Mouse (Mus musculus): ENCODE measurements around the gene Mgst2.
A peak's percentile ranks its signal among the peaks of the same experiment; 100 is the strongest.

Gene Mgst2

DNA sequence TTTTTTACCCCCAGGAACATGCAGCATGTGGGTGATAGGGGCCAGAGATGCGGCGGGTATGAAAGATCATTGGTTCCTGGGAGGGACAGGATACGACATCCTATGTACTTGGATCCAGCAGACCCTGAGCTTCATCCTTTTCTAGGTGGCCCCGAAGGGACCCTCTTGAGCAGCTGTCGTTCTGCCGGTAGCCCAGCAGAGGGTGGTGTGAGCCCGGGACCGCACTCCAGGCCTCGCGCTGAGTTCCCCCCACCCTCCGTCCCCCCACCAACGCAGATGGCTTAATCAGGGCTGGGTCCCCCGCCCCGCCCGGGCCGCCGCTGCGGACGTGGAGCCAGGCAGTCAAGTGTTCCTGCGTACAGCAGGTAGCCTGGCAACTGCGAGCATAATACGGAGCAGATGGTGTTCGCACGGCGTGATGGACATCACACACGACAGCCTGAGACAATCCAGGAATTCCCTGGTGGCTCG lies 41.2 kb downstream of the Mgst2 start:
- DNase-seq (ENCODE audit: low read depth, low spot score), result peak; percentile 66

DNA sequence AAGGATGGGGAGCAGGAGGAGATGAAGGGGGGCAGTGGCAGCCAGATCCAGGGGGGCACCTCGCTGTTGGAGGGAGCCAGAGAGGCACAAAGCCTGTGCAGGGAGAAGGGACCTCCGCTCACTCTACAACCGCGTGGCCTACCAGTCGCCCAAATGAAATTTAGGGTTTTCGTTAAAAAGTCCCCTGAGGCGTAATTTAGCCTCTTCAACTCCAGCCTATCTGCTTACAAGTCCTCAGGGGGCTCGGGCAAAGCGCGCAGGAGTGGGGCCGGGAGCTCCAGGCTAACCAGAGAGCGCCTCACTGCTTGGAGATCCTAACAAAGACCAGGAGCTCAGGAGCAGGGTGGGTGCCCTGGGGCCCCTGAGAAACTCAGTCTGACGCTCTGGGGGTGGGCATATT lies 41.8 kb downstream of the Mgst2 start:
- DNase-seq (ENCODE audit: low read depth, low spot score), result no peak

DNA sequence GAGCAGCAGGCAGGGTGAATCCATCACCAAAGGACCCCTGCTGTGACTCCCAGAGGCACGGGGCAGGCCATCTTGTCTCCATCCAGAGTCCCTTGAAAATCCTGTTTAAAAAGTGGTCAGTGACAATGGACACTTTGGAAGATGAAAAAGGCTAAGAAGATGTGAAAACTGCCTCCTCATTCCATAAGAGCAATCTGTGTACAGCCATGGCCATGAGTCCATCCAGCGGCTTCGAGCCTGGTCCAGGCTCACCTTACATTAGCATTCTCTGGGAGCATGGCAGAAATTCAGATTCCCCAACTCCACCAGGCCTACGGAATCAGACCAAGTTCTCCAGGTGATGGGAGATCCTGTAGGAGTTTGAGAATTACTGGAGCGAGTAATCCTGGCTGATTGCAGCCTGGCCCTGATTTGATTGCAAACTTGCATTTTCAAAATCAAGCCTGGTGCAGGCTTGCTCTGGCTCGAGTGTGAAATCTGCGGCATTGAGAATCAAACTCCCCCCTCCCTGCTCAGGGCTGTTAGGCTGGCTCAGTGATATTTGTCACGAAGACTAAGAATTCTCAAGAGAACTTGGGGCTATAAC lies 42.6 kb downstream of the Mgst2 start:
- DNase-seq (ENCODE audit: low read depth, low spot score), result no peak

DNA sequence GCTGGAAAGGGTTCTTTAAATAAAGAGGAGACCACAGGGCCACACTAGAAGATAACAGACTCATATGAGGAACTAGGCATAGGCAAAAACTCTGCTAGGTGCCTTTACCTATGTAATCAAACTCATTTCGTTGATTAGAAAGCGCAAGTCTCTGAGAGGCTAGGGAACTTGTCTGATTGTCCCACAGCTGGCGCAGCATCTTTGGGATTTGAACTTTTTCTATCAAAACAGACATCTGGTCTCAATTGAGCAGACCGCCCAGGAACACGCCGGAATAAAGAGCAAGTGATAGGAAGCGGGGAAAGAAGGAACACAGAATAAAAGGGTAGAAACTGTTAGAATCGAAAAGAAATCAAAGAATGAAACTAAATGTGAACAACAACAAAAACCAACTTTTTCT lies 43.3 kb downstream of the Mgst2 start:
- DNase-seq (ENCODE audit: low read depth, low spot score), result no peak

DNA sequence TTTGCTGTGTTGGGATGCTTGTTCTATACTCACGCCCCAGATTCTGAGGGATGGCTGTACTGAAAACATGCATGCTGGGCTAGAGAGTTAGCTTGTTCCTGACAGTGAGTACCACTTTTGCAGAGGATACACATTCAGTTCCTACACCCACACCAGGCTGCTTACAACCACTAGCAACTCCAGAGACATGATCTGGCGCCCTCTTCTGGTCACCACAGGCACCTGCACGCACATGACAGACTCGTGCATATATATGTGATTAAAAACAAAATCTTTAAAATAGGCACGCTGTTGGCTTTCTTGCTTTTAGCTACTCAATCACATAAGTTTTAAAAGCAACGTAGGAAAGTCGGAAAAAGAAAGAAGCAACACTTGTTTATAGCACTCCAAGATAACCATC lies 45.1 kb downstream of the Mgst2 start:
- DNase-seq (ENCODE audit: low read depth, low spot score), result peak; percentile 61

DNA sequence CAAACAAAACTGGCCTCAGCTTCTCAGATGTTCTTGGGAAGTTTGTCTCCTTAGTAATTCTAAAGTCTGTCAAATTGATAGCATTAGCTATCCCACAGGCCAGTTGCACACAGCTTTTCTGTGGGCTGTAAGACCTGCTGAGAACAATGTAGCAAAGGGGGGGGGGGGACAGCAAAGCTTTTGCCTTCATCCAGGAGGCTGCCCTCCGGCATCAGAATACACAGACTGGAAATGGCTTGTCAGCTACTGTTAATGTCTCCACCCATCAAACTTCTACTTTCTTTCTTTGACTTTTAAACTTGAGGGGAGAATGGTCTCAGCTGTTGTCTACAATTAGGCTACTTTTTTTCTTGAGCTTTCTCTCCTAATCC lies 48.2 kb downstream of the Mgst2 start:
- DNase-seq (ENCODE audit: low read depth, low spot score), result no peak

DNA sequence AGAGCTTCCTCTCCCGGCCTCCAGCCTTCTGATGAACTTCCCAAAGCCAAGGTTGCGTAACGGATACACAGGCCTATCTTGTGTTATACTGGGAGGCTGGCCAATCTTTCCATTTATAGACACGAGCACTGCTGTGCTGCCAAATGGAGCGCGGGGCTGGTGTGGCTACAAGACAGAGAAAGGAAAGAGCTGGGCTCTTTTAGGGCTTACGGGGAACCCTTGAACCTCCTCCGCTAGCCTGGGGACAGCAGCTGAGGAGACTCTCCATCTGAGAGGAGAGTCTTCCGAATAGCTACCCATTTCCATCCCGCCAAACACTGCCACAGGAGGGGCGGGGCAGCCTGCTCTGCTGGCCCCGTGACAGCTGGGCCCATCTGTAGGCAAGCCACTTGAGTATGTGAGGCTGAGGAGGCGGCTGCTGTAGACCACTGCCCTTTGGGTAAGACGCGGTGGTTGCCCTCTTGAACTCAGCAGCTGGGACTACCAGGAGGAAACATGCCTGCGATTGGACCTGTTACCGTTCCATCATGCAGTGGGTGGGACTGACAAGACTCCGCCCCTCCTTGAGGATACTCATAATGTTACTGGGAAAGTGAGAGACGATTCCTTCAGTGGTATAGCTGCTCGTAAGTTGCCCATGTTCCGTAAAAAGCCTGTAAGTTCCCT lies 48.7 kb downstream of the Mgst2 start:
- DNase-seq (ENCODE audit: low read depth, low spot score), result peak; percentile 67

DNA sequence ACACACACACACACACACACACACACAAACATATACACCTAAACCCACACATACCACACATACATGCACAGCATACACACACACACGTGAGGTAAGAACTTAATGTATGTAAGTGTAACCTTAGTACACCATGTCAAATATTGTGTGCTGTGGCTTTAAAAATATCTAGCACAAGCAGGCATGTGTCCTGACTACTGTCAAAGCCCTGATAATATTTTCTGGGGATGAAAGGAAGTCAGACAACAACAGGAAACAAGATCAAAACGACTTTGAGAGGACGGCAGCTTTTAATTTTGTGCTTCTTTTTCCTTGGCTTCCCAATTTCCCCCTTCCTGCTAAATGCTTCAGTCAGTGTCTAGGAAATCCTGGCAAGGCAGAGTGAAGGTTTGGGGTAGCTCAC lies 52.2 kb downstream of the Mgst2 start:
- DNase-seq (ENCODE audit: low read depth, low spot score), result no peak

DNA sequence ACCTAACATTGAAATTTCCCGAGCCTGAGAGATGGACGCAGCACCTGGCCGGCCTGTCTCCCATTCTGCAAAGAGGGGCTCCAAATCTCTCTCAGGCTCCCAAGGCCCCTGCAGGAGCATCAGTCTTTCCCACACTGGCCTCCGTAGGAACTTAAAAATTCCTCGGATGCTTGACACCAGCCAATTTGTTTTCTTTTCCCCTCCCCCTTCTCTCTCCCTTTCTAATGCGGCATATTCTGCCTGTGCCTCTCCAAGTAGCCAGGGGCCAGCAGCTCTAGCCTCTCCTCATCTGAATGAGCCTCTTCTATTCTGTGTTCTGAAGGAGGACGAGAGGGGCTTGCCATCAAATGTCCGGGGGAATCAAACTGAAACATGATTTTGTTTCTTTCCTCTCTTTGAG lies 53.1 kb downstream of the Mgst2 start:
- no peak for DNase-seq (ENCODE audit: low read depth, low spot score)

DNA sequence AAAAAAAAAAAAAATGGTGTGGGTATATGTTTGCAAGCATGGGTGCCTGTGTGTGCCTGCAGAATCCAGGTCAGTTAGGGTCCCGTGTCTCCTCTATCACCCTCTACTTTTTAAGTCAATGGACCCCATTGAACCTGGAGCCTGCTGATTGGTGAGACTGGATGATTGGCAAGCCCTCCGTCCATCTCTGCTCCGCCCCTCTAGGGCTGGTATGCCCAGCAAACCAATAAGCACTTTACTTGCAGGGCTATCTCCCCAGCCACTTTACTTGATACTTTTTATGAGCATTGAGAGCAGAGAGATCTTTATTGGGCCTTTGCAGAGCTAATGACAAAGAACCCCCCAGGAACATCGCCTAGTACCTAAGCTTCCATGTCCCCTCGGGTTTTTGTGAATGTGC lies 54.3 kb downstream of the Mgst2 start:
- DNase-seq (ENCODE audit: low read depth, low spot score), result no peak

DNA sequence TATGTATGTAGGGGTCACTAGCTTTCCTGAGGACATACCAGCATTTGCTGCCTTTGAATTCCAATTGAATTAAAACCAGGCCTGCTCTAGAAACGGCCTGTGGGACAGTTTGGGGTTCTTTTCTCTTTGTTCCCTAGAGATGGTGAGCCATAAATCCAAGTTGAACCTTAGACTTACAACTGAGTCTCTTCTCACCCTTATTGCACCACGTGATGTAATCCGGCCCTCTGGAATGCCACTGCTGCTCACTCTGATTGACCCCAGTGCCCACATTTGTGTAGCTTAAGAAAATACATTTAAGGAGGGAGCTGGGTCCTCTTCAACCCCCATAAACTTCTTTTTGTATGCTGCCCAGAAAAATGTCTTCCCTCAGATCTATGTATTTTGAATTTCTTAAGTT lies 57.3 kb downstream of the Mgst2 start:
- DNase-seq (ENCODE audit: low read depth, low spot score), result no peak

DNA sequence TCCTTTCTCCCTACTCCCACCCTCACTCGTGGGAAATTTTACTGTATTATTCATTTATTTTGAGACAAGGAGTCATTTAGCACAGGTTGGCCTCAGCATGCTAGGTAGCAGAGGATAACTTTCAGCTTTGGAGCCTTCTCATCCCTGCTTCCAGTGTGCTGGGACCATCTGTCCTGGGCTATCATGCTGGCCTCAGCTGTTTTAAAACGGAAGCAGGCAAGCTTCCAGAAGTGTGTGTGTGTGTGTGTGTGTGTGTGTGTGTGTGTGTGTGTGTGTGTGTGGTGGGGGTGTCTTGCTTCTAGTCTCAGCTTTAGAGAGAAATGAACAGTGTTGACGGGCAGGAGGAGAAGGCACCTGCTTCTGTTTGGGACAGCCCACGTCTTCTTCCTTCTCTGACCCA lies 57.7 kb downstream of the Mgst2 start:
- no peak for DNase-seq (ENCODE audit: low read depth, low spot score)

DNA sequence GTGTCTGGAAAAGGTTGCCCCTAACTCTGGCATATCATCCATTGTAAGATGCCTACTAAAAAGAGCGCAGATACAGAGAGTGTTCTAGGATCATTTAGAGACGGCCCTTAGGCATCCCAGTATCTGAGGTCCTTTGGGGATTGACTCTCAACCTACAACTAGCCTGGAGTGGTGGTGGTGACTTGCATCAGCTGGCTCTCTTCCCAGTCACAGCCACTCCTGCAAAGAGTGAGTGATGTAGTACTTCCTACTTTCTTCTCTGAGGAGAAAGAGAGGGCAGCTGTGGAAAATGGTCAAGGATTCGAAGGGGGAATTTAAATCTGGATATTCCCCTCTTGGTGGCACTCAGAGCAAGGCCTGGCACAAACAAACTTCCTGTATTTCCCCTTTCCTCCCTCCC lies 59.2 kb downstream of the Mgst2 start:
- no peak for DNase-seq (ENCODE audit: low read depth, low spot score)

DNA sequence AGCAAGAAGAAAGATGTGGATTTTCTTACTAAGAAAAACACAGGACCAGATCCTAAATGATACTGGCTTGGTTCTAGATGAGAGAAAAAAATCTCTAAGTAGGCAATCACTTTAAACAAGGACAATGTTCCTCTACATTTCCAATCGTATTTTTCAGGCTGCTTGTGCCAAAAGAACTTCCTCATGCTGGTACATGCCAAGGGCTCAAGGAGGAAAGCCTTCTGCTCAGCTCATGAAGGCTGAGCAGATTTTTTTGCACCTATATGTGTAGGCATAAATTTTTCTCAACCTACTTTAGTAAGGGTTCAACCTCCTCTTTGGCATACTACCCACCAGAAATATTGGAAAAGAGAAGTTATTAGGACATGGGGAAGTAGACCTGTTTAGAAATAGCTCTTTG lies 59.8 kb downstream of the Mgst2 start:
- DNase-seq (ENCODE audit: low read depth, low spot score), result no peak

DNA sequence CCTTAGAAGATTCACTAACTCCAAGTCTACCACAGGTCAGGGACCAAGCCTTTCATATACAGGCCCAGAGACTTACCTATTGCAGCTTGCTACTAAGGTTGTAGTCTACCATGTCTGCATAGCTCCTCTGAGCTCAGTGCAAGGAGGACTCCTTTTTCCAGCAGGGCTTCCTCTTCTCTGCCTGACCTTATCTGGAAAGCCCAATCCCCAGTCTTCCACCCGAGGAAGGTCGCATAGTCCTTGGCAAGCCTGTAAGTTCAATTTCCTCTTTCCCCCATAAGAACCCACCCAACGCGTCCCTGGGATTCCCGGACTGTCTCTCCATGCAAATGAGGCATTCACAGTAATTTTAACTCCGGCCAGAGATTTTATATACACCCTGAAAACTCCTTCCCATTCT lies 66.1 kb downstream of the Mgst2 start:
- no peak for DNase-seq (ENCODE audit: low read depth, low spot score)

DNA sequence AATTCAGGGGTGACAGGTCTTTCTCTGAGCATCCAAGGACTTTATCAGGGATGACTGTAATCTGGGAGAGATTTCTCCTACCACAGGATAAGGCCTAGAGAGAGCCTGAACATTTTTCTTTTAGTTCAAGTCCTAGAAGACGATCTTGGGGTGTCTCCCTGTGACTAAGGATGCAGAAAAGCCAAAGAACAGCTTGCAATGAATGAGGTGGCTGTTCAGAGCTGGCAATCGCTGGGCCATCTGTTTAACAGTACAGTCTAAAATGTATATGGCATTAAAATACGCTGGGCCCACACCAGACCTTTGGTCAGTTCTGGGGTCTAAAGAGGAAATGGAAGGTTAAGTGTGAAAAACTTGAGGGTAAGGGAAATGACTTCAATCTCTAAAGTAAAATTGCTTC lies 67.3 kb downstream of the Mgst2 start:
- DNase-seq (ENCODE audit: low read depth, low spot score), result no peak

DNA sequence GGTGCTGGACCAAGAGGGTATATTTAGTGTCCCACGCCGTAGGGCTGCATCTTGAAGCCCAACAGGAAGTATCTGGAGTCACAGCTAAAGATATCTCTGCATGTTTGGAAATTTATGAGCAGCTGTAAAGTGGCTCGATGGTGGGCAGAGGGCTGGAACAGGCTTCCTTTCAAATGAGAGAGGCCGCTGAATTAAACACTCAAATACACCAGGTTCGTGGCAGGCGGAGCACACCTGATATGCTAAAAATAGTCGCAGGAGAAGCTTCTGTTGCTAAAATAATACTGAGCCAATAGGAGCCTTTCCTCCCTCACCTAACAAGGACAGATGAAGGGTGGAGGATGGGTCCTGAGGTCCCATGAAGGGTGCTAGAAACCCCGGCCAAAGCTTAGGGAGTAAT lies 67.8 kb downstream of the Mgst2 start:
- DNase-seq (ENCODE audit: low read depth, low spot score), result no peak

DNA sequence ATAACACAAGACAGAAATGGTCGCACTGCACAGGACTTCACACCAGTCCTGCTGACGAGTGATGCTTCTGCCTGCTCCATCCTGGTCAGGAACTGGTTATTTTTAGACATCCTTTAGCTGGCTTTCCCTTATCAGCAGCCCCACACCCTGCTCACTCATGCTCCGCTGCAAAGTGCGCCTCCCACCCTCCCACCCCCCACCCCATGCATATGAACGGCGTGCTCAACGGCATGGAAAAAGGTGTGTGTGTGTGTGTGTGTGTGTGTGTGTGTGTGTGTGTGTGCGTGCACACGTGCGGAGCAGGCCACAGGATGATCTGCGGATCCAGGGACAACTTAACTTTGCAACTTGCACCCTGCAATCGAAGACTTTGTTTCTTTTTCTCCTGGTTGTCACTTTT lies 68.3 kb downstream of the Mgst2 start:
- no peak for DNase-seq (ENCODE audit: low read depth, low spot score)

DNA sequence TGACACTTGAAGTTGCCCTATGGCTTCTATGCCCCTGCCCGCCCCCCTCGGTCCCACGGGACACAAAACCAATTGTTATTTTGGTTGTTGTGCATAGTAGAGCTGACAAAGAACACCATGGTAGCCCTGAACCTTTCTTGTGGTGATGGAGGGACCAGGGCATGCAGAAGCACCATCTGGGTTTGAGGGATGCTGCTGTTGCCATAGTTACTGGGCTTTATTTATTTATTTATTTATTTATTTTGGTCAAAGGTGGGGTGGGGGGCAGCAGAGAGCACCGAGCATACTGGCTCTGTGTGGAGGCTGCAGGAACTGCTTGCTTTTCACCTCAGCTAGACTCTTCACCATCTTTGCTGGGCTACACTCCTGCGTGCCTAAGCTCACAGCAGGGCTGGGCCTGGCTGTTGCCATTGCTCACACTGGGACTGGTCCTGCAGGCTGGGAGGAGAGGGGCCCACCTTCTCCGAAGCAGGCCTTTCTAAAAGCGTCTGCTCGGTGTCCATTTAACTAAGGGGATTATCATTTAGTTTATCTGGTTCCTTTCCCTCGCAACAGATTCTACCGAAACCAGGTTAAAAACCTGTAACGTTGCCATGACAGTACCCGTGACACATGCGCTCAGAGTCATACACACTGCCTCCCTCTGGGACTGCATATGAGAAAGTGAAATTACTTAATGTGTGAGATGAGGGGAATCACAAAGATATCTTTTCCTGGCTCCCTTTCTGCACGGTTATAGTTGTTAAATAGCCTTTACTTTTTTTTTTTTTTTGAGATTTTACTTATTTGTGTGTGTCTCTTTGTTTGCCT lies 69.2 kb downstream of the Mgst2 start:
- DNase-seq (ENCODE audit: low read depth, low spot score), result no peak

DNA sequence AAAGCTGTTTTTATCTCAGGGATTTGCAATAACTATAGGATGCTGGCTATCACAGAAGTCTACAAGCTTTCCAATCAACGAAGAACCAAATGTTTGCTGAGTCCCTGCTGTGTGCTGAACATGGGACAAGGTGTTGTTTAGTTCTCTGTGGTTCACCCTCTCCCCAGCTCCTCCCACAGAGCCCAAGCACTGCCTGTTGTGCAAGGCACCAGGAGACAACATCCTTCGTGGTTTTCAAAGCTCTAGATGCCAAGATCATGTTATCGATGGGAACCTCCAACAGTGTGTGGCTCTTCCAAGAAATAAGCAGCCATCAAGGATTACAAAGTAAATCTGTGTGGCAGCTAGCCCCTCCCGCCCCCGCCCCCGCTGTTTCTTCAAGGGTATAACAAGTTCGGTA lies 70.5 kb downstream of the Mgst2 start:
- DNase-seq (ENCODE audit: low read depth, low spot score), result no peak

DNA sequence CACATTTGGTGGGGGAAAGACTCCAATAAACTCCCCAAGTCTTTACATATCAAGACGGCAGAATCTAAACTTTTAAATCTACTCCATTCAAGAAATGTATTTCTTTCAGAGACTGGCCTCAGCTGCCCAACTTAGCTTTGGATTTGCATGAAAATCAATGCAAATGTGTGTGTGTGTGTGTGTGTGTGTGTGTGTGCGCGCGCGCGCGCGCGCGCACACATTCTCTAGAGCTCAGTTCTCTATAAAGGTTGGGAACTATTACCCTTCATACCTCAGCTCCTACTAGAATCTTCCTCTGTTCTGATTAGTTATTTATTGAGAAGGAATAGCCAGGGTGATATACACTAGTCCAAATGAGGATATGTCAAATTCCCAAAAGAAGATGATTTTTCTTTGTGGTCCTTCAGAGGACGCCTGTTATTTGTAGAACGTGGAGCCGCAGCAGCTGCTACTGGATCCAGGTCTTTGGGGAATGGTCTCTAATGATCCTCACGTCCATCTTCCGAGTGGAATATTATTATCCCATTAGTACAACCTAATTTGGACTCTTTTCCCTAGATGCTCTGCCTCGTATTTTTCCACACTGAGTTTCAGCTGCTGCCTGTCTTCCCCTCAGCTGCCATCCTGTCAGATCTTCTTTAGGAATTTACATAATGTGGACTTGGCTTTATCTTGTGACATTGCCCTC lies 71.9 kb downstream of the Mgst2 start:
- no peak for DNase-seq (ENCODE audit: low read depth, low spot score)

Data from R1 (cell line).